Mouse (Mus musculus): ENCODE results near the gene Polr3a. TPM values are rescaled to one million over a fixed set of nuclear protein-coding genes. Genes with fewer than 3 reads are reported as not detected.

The Polr3a gene
- polyA plus RNA-seq, 1 experiment: 6.8 TPM

- Histone ChIP-seq H3K4me3 (ENCODE audit: control insufficient read depth, low read depth, low read length) (no peak overlapping the region), H3K27me3 (ENCODE audit: control insufficient read depth, insufficient read depth, low read length) (no peaks in the 10 kb centered on the region), H3K27ac (ENCODE audit: control insufficient read depth, insufficient read depth, low read depth, low read length) (no peak overlapping the region), H3K4me1 (ENCODE audit: control insufficient read depth, insufficient read depth, low read length) (peaks cover 2% of the 10 kb centered on the region), H3K36me3 (ENCODE audit: control insufficient read depth, insufficient read depth, low read length) (no peaks in the 10 kb centered on the region)
- TF ChIP-seq POLR2A (IDR thresholded peaks at IDR 0.05; ENCODE audit: control insufficient read depth, low read depth, low read length) (no peak), CTCF (IDR thresholded peaks at IDR 0.05; ENCODE audit: control insufficient read depth, insufficient read depth, insufficient replicate concordance, low read depth, low read length) (no peak)
Observed at GRCm38 (mm10) chr14:24512527-24513161, 25.8 kb upstream of the Polr3a start.

DNA sequence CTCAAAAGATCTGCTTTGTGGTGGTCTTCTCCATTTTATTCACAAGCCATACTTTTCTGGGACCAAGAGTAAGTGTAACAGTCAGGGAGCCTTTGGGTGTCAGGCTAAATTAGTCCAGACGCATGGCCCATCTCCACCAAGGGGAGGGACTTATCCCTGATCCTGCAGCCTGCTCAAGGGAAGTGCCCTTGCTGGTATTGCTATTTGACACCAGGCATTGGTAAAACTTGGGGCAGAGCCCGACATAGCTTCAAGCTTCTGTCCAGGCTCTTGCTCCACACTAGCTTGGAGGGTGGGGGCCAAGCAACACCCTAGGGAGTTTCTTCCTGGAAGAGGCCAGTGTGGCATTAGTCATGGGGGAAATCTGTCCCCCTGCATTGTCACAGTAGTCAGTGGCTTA is 23.8 kb upstream of the Polr3a start:
- Histone ChIP-seq H3K27ac (ENCODE audit: control insufficient read depth, insufficient read depth, low read depth, low read length) (no peak overlapping the region), H3K27me3 (ENCODE audit: control insufficient read depth, insufficient read depth, low read length) (no peaks in the 10 kb centered on the region), H3K4me3 (ENCODE audit: control insufficient read depth, low read depth, low read length) (no peak overlapping the region), H3K36me3 (ENCODE audit: control insufficient read depth, insufficient read depth, low read length) (no peaks in the 10 kb centered on the region), H3K4me1 (ENCODE audit: control insufficient read depth, insufficient read depth, low read length) (peaks cover 2% of the 10 kb centered on the region)
- TF ChIP-seq POLR2A (IDR thresholded peaks at IDR 0.05; ENCODE audit: control insufficient read depth, low read depth, low read length) (no peak), CTCF (IDR thresholded peaks at IDR 0.05; ENCODE audit: control insufficient read depth, insufficient read depth, insufficient replicate concordance, low read depth, low read length) (no peak)

GRCm38 (mm10) chr14:24510218-24510617 is 23.4 kb upstream of the Polr3a start:
- Histone ChIP-seq H3K27me3 (ENCODE audit: control insufficient read depth, insufficient read depth, low read length) (no peaks in the 10 kb centered on the region), H3K4me1 (ENCODE audit: control insufficient read depth, insufficient read depth, low read length) (peaks cover 2% of the 10 kb centered on the region), H3K4me3 (ENCODE audit: control insufficient read depth, low read depth, low read length) (no peak overlapping the region), H3K27ac (ENCODE audit: control insufficient read depth, insufficient read depth, low read depth, low read length) (no peak overlapping the region), H3K36me3 (ENCODE audit: control insufficient read depth, insufficient read depth, low read length) (no peaks in the 10 kb centered on the region)
- TF ChIP-seq CTCF (IDR thresholded peaks at IDR 0.05; ENCODE audit: control insufficient read depth, insufficient read depth, insufficient replicate concordance, low read depth, low read length) (peak; percentile 62; the same call in 1 of the 2 replicates), POLR2A (IDR thresholded peaks at IDR 0.05; ENCODE audit: control insufficient read depth, low read depth, low read length) (no peak)

DNA sequence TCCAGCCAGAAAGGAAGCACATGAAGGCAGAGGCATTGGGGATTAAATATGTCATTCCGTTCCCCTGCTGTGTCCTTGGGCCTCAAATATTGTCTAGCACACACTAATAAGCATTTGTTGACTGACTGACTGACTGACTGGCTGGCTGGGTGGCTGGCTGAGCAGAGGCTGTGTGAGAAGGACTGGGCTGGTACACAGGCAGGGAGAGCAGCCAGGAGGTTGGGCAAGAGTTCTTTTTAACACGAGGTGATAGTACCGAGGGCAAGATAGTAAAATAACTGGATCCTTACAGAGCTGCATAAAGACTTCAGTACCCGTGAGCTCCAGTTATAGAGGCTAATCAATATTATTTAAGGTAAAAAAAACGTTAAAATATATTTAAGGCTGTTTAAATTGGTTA is 22.7 kb upstream of the Polr3a start:
- Histone ChIP-seq H3K4me3 (ENCODE audit: control insufficient read depth, low read depth, low read length) (no peak overlapping the region), H3K27me3 (ENCODE audit: control insufficient read depth, insufficient read depth, low read length) (no peaks in the 10 kb centered on the region), H3K4me1 (ENCODE audit: control insufficient read depth, insufficient read depth, low read length) (peaks cover 2% of the 10 kb centered on the region), H3K36me3 (ENCODE audit: control insufficient read depth, insufficient read depth, low read length) (no peaks in the 10 kb centered on the region), H3K27ac (ENCODE audit: control insufficient read depth, insufficient read depth, low read depth, low read length) (no peak overlapping the region)
- TF ChIP-seq CTCF (IDR thresholded peaks at IDR 0.05; ENCODE audit: control insufficient read depth, insufficient read depth, insufficient replicate concordance, low read depth, low read length): no peak
- TF ChIP-seq POLR2A (IDR thresholded peaks at IDR 0.05; ENCODE audit: control insufficient read depth, low read depth, low read length): no peak

DNA sequence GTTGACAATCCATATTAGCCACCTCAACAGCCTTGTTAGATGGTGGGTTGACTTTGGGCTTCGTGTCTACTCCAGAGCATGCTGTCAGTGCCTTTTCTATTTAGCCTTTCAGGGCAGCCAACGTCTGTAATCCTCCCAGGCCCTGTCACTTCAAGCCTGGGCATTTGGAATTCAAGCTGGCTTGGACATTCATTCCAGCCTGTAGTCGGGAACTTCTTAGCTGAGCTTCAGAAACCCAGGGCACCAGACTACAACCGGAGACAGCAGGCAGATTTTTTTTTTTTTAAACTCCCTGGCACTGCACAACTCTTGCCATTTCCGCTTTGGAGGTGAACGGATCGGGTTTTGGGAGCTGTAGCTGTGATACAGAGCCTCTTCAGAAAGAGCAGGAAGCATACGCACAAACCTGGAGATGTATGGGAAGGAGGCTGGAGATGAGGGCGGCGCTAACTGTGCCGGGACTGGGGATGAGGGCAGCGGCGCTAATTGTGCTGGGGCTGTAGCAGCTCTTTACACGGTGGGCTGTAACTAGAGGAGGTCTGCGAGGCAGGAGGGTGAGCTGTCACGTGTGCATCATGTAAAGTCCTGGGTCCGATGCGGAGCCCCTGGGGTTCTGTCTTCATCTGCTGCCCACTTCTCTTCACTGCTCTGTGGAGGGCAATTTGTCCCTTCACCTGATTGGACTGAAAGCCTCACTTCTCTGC is 21.4 kb upstream of the Polr3a start:
- Histone ChIP-seq H3K4me3 (ENCODE audit: control insufficient read depth, low read depth, low read length) (no peak overlapping the region), H3K4me1 (ENCODE audit: control insufficient read depth, insufficient read depth, low read length) (peaks cover 2% of the 10 kb centered on the region), H3K27me3 (ENCODE audit: control insufficient read depth, insufficient read depth, low read length) (no peaks in the 10 kb centered on the region), H3K27ac (ENCODE audit: control insufficient read depth, insufficient read depth, low read depth, low read length) (no peak overlapping the region), H3K36me3 (ENCODE audit: control insufficient read depth, insufficient read depth, low read length) (no peaks in the 10 kb centered on the region)
- TF ChIP-seq CTCF (IDR thresholded peaks at IDR 0.05; ENCODE audit: control insufficient read depth, insufficient read depth, insufficient replicate concordance, low read depth, low read length): no peak
- no peak for TF ChIP-seq POLR2A (IDR thresholded peaks at IDR 0.05; ENCODE audit: control insufficient read depth, low read depth, low read length)

DNA sequence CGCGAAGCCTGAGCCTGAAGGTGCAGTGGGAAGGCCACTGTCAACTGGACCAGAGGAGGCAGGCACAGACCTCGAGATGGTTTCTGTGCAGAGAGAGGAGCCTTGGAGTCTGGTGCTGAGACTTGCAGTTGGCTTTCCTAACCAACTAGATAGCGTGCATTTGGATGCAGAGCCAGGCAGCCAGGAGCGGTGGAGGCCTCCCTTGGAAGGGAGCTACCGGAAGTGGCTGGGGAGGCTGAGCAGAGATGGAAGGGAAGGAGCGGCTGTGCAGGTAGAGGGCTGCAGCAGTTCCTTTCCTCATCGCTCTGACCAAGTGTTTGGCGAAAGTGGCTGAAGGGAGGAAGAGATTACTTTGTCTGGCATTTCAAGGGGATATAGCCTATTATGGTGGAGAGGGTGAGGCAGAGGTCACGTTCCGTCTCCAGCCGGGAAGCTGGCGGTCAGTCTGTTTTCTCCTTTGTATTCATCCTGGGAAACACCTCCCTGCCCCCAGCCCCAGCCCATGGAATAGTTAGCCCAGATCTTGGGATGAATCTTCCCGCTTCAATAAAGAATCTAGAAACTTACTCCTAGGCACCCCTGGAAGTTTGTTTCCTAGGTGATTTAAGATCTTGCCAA is 20.7 kb upstream of the Polr3a start:
- Histone ChIP-seq H3K4me3 (ENCODE audit: control insufficient read depth, low read depth, low read length) (peak overlapping the region; percentile 37), H3K27ac (ENCODE audit: control insufficient read depth, insufficient read depth, low read depth, low read length) (no peak overlapping the region), H3K4me1 (ENCODE audit: control insufficient read depth, insufficient read depth, low read length) (peaks cover 2% of the 10 kb centered on the region), H3K27me3 (ENCODE audit: control insufficient read depth, insufficient read depth, low read length) (no peaks in the 10 kb centered on the region), H3K36me3 (ENCODE audit: control insufficient read depth, insufficient read depth, low read length) (no peaks in the 10 kb centered on the region)
- TF ChIP-seq POLR2A (IDR thresholded peaks at IDR 0.05; ENCODE audit: control insufficient read depth, low read depth, low read length): no peak
- TF ChIP-seq CTCF (IDR thresholded peaks at IDR 0.05; ENCODE audit: control insufficient read depth, insufficient read depth, insufficient replicate concordance, low read depth, low read length): no peak

- Histone ChIP-seq H3K4me3 (ENCODE audit: control insufficient read depth, low read depth, low read length) (no peak overlapping the region), H3K4me1 (ENCODE audit: control insufficient read depth, insufficient read depth, low read length) (no peaks in the 10 kb centered on the region), H3K27ac (ENCODE audit: control insufficient read depth, insufficient read depth, low read depth, low read length) (no peak overlapping the region), H3K27me3 (ENCODE audit: control insufficient read depth, insufficient read depth, low read length) (no peaks in the 10 kb centered on the region), H3K36me3 (ENCODE audit: control insufficient read depth, insufficient read depth, low read length) (no peaks in the 10 kb centered on the region)
- TF ChIP-seq CTCF (IDR thresholded peaks at IDR 0.05; ENCODE audit: control insufficient read depth, insufficient read depth, insufficient replicate concordance, low read depth, low read length) (no peak), POLR2A (IDR thresholded peaks at IDR 0.05; ENCODE audit: control insufficient read depth, low read depth, low read length) (no peak)
Observed at GRCm38 (mm10) chr14:24501256-24501655, 14.4 kb upstream of the Polr3a start.
